Mouse (Mus musculus) G1E (cell line): ENCODE measurements around the gene 2700097O09Rik. TPM values are rescaled to one million over a fixed set of nuclear protein-coding genes. Genes with fewer than 3 reads are reported as not detected.
A peak's percentile ranks its signal among the peaks of the same experiment; 100 is the strongest.
"Not testable (repeated sequence)": the region's sequence is repeated elsewhere in the genome, so short reads cannot be mapped to it uniquely, and the experiment has no call there.

ENCODE experiments used
- ATAC-seq: 2 replicates; pipeline ENCODE4 v1.8.0; 2016; ENCODE audit warnings: mild to moderate bottlenecking; ENCODE audit not compliant: insufficient number of reproducible peaks, poor library complexity, low FRiP score, severe bottlenecking; ENCODE audit errors: extremely low read depth
- DNase-seq: peaks from one replicate; pipeline ENCODE4 v3.0.0; 2012; ENCODE audit warnings: low spot score
- H3K27me3 ChIP-seq: 2 replicates; pipeline ENCODE4 v1.6.1; 2012; ENCODE audit warnings: mild to moderate bottlenecking, low read length, inconsistent platforms; ENCODE audit not compliant: insufficient read depth
- H3K36me3 ChIP-seq: replicated peaks from 2 replicates; pipeline ENCODE3; 2012; ENCODE audit warnings: mild to moderate bottlenecking, inconsistent platforms
- H3K4me1 ChIP-seq: 2 replicates; pipeline ENCODE4 v1.6.1; 2012; ENCODE audit warnings: low read depth, low read length, inconsistent platforms, mixed read lengths; ENCODE audit not compliant: insufficient read depth
- H3K4me3 ChIP-seq: 2 replicates; pipeline ENCODE4 v1.5.1; 2012; ENCODE audit warnings: low read depth, mild to moderate bottlenecking, inconsistent platforms, low read length, moderate library complexity, mixed read lengths
- H3K9me3 ChIP-seq: replicated peaks from 2 replicates; pipeline ENCODE4 v1.6.1; 2012; ENCODE audit warnings: inconsistent platforms
- CTCF ChIP-seq: IDR thresholded peaks from 2 replicates; pipeline ENCODE4 v1.5.1; 2012; ENCODE audit warnings: low read depth, low read length, inconsistent platforms, mixed read lengths
- GATA1 ChIP-seq: IDR thresholded peaks from 2 replicates; pipeline ENCODE4 v1.6.1; 2012; ENCODE audit warnings: borderline replicate concordance, low read length, inconsistent platforms, mixed read lengths
- GATA2 ChIP-seq: IDR thresholded peaks from 2 replicates; pipeline ENCODE4 v1.6.1; 2012; ENCODE audit warnings: low read depth, low read length, inconsistent platforms, borderline replicate concordance
- POLR2AphosphoS5 ChIP-seq: IDR thresholded peaks from 2 replicates; pipeline ENCODE4 v1.6.1; 2012; ENCODE audit warnings: low read depth, low read length, inconsistent platforms; ENCODE audit not compliant: insufficient replicate concordance
- TAL1 ChIP-seq: conservative IDR thresholded peaks from 2 replicates; pipeline ENCODE4 v1.6.1; 2012; ENCODE audit warnings: low read depth, low read length, inconsistent platforms, mixed read lengths
- polyA plus RNA-seq: library from polyadenylated mRNA; stranded (reverse); fragments of >175 nt; gene quantifications from 2 replicates; pipeline ENCODE4 v1.2.3, GENCODE M21; 2012
- total RNA-seq, 2 experiments: library from RNA; stranded (forward) in 1 of 2; stranded (reverse) in 1 of 2; fragments of 200-1000 nt in 1 of 2; fragments of >200 nt in 1 of 2; fragmentation: Nextera tagmentation in 1 of 2; gene quantifications; 2 replicates each; pipeline ENCODE4 v1.2.3; 2014 to 2017

Gene 2700097O09Rik
- total RNA-seq (2014; fragmentation: Nextera tagmentation) = 46.5 and 53.1 TPM in 2 replicates
- 42.5 and 42.8 TPM in 2 replicates for total RNA-seq (2017)
- polyA plus RNA-seq = 1.5 and 1.7 TPM in 2 replicates

- H3K27me3 ChIP-seq, H3K9me3 ChIP-seq: not testable (repeated sequence)
- peak; percentile 76 for DNase-seq
- peak; percentile 90 for ATAC-seq
- peaks cover 26% of the 10 kb centered on the region for H3K36me3 ChIP-seq
- H3K4me1 ChIP-seq = peaks cover 36% of the 10 kb centered on the region
- H3K4me3 ChIP-seq = peak within 1 kb of the TSS; percentile 75
Observed at GRCm38 (mm10) chr12:55079726-55080600, at the start of gene 2700097O09Rik, which contains the start of gene Srp54a. Gene 2700097O09Rik, minus strand, starts transcription at chr12:55080110. Gene Srp54a, plus strand, starts transcription at chr12:55080262.

- not testable (repeated sequence) for H3K9me3 ChIP-seq, H3K27me3 ChIP-seq, H3K4me1 ChIP-seq, H3K4me3 ChIP-seq, DNase-seq, H3K36me3 ChIP-seq
- peak; percentile 61 for ATAC-seq
Observed at GRCm38 (mm10) chr12:55124731-55125130, 44.8 kb upstream of the 2700097O09Rik start.

GRCm38 (mm10) chr12:55124242-55124641, 44.3 kb upstream of the 2700097O09Rik start, which contains the start of gene Fam177a:
Gene Fam177a, plus strand, starts transcription at chr12:55124469.
- not testable (repeated sequence) for H3K36me3 ChIP-seq, H3K4me3 ChIP-seq, DNase-seq, H3K27me3 ChIP-seq, H3K4me1 ChIP-seq, H3K9me3 ChIP-seq
- peak; percentile 80 for ATAC-seq

- not testable (repeated sequence) for H3K36me3 ChIP-seq, H3K4me3 ChIP-seq, H3K9me3 ChIP-seq, DNase-seq, H3K4me1 ChIP-seq, H3K27me3 ChIP-seq
- peak; percentile 58 for ATAC-seq
Observed at GRCm38 (mm10) chr12:55112616-55113015, 32.7 kb upstream of the 2700097O09Rik start.

GRCm38 (mm10) chr12:55092127-55092526, 12.2 kb upstream of the 2700097O09Rik start:
- not testable (repeated sequence) for H3K4me3 ChIP-seq, ATAC-seq, DNase-seq, H3K27me3 ChIP-seq, H3K4me1 ChIP-seq, H3K9me3 ChIP-seq, H3K36me3 ChIP-seq

GRCm38 (mm10) chr12:55080601-55080942, 662 bp upstream of the 2700097O09Rik start:
- not testable (repeated sequence) for H3K27me3 ChIP-seq, DNase-seq, ATAC-seq, H3K9me3 ChIP-seq
- peak overlapping the region; percentile 75 for H3K4me3 ChIP-seq
- H3K4me1 ChIP-seq = peaks cover 32% of the 10 kb centered on the region
- H3K36me3 ChIP-seq = peaks cover 22% of the 10 kb centered on the region

- not testable (repeated sequence) for H3K9me3 ChIP-seq, ATAC-seq, DNase-seq, H3K27me3 ChIP-seq
- Histone ChIP-seq H3K4me3 (peak overlapping the region; percentile 75; the same call in 1 of the 2 replicates), H3K36me3 (peaks cover 26% of the 10 kb centered on the region), H3K4me1 (peaks cover 45% of the 10 kb centered on the region)
Observed at GRCm38 (mm10) chr12:55078706-55079105, 1.2 kb downstream of the 2700097O09Rik start.

GRCm38 (mm10) chr12:55075296-55075695, 4.6 kb downstream of the 2700097O09Rik start:
- DNase-seq = no peak
- H3K36me3 ChIP-seq = peaks cover 40% of the 10 kb centered on the region
- ATAC-seq = no peak
- H3K4me1 ChIP-seq = peaks cover 70% of the 10 kb centered on the region
- H3K4me3 ChIP-seq = no peak overlapping the region
- H3K9me3 ChIP-seq = no peaks in the 10 kb centered on the region
- no peaks in the 10 kb centered on the region for H3K27me3 ChIP-seq
- TF ChIP-seq POLR2AphosphoS5 (no peak), GATA2 (no peak), TAL1 (no peak), CTCF (no peak), GATA1 (no peak)
